Mouse (Mus musculus): ENCODE results near the gene Dram1.

The Dram1 gene

GRCm38 (mm10) chr10:88281699-88282098 lies 97.2 kb downstream of the Dram1 start:
- no peak for DNase-seq

GRCm38 (mm10) chr10:88274045-88274444 lies 104.8 kb downstream of the Dram1 start:
- DNase-seq = no peak
